Mouse (Mus musculus) fat pad, adult 2 months (tissue): ENCODE results near the gene Haghl.

Experiments
- DNase-seq: peaks from one replicate; pipeline ENCODE4 v3.0.0-alpha.2; 2011; ENCODE audit warnings: low read depth, low spot score; ENCODE audit errors: extremely low read depth

Haghl gene

DNA sequence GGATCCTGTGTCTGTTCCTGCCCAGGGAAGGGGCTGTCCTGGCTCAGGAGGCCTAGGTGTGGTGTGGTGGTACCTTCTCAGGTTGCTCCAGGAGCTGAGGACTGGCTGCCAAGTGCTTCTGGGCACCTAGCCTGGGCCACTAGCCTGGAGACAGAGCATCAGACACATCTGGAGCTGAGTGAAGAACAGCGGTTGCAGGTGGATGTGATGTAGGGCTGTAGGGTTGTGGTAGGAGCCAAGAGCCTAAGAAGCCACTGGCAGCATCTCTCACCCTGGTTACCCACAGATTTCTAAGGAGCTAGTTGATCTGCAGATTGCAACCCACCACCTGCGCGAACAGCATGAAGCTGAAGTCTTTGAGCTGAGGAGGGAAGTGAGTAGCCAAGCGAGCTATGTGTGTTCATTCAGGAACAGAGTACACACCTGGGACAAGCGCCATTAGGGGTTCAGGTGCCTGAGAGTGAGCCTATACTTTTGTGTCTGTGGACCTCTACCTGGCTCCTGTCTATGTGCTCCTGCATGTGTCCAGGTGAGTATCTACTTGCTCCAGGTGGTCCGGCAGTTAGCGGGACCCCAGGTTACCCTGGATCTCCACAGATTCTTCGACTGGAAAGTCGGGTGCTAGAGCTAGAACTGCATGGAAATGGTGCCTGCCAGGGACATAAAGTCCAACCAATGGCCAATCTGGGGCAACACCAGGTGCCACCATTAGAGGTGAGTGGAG is 1.5 kb upstream of the Haghl start:
- DNase-seq, result no peak

DNA sequence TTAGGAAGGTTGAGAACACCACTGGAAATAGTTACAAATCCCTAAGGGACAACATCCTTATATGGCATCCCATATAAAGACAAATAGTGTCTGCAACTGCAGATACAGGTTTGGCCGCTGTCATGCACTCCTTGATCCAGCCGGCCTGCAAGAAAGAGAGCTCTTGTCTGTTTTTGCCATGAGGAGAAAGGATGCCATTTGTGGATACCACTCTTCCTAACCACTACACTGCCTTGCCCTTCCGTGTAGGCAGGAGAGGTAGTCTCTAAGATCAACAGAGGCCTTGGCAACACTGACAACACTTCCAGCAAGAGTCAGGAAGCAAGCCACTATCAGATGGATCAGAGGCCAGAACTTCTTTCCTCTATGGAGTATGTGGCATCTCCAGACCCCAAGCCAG is 807 bp upstream of the Haghl start, which contains the start of gene Ccdc78:
Gene Ccdc78, plus strand, starts transcription at position 301 of the 400 bp plus-strand sequence.
- no peak for DNase-seq

DNA sequence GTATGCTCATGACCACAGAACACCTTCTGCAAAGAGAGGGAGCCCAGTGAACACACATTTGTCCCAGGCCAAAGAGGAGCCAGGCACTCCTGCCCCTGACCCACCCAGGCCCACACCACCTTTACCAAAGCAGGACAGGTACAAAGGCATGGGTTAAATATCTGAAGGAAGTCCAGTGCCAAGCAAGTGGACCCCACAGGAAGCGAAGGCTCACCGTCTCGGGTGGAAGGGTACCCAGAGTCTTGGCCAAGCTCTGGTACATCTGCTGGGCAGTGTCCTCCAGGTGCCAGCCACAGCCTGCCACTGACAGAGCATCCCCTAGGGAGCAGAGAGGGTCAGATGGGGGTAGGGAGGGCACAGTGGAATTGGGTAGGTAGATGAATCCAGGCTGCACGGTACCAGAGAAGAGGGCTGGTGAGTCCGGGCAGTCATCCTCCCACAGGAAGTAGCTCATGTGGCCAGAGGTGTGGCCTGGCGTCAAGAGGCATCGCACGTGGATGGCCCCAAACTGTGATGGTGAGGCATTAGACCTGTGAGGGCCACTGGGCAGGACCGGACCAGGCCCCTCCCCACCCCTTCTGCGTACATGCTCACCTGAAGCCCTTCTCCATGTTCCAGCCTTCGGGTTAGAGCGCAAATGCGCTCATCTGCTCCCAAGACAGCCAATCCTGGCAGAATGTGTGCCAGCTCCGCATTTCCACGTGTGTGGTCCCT is 1.5 kb downstream of the Haghl start:
- DNase-seq, result no peak

DNA sequence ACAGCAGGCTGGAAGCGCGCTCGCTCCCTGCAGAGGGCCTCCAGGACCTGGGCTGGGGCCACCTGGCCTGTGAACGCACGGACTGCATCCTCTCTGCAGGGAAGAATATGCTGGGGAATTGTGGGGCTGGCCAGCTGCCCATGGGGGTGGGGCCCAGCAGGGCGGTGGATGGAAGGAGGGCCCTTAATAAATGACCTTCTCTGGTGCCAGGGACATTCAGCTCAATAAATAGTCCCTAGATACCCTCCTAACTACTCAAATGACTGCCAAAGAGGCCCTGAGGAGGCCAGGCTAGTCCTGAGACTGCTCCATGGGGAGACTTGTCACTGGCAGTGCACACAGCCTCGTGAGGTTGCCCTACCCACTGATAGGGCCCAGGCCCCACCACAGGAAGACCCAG is 2.4 kb downstream of the Haghl start:
- no peak for DNase-seq

DNA sequence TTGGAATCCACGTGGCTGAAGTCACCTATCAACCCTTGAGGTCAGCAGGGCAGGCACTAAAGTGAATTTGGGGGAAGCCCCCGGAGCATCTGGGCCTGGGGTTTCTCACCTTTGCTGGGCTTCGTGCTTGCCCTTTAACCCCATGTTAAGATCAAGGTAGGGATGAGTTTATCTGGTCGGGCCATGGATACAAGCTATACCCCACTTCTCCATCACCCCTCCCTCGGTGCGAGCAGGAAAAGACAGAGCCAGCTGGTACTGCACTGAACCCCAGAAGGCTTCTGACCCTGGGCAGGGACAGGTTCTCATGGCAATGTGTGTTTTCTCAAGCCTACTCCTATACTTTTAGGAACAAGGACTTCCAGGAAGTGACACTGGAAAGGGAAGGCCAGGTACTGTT is 4.1 kb downstream of the Haghl start:
- no peak for DNase-seq

DNA sequence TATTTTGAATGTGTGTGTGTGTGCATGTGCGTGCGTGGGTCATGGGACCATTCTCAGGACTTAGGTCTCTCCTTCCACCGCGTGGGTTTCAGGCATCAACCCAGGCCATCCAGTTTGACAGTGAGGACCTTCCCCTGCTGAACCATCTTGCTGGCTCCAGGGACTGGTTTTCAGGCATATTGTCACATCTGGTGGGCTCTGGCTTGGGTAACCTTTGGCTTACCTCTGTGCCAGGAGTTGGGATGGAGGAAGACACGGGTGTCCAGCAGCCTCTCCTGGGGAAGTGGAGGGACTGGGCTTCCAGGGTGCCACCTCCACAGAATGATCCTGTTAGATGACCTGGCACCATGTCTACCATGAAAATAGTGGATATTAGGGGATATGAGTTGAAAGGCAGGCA is 7.5 kb downstream of the Haghl start:
- no peak for DNase-seq

DNA sequence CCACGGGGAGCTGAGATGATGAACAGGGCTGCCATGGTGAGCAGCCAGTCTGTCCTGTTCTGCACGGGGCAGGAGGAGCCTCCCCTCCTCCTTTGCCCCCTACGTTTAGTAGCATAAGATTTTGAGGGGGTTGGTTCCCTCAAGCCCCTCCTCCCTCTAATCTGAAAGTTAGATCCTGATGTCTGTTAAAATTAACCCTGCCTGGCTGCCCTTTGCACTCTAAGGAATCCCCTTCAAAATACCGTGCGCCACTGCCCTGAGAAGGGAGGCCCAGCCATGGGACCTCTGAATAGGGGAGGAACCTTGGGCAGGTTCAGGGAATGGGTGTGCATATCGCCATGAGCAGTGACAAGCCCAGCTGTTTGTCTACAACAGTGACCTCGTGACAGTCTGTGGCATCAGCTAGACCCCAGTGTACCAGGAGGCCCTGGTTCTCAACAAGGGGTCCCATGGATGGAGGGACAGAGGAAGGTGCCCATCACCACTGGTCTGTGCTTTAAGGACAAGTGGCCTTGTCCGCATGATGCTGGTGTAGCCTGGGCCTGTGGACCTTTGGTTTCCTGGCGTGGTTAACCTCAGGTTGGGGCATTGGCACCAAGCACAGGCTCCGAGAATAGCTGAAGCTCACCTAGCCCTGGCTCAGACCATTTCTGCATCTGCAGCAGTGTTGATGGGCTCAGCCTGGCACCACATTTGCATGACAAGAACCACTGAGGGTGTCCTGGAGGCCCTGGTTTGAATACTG is 10.0 kb downstream of the Haghl start:
- DNase-seq, result no peak

DNA sequence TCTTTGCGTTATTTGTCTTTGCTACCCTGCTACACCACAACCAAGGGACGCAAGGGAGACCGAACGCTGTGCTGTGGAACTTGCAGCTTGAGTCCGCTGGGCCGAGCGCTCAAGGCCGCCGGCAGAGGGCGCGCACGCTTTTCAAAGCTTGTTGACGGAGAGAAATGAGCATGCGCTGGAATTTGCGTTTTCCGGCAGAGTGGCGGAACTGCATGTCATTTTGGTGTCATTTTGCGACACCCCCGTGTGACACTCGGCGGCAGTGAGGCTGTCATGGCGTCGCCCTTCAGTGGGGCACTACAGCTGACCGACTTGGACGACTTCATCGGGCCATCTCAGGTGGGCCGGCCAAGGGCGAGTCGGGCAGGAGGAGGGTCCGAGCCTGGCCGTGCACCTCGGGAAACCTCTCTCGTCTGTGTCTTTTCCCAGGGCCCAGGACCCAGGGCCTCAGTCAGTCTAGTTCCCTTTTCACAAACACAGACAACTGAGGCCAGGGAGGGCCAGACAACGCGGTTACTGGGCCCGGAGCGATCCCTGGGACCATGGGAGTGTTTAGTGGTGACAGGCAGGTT is 11.8 kb downstream of the Haghl start, which contains the start of gene Narfl:
Gene Narfl, plus strand, starts transcription at position 228 of the 572 bp plus-strand sequence.
- peak; percentile 61 for DNase-seq

DNA sequence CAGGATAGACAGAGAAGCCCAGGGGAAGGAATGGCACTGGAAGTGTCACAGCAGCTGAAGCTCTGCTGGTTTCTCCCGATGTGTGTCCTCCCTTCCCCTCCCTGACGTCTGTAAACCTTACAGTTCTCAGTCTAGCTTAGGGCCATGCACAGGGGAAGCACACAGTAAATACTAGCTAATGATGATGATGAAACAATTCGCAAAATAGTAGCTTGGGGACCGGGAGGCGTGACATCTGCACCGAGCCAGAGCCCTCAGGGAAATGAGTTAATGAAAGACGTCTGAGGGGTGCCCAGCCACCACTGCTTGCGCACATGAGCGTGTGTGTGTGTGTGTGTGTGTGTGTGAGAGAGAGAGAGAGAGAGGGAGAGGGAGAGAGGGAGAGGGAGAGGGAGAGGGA is 16.1 kb downstream of the Haghl start:
- no peak for DNase-seq

DNA sequence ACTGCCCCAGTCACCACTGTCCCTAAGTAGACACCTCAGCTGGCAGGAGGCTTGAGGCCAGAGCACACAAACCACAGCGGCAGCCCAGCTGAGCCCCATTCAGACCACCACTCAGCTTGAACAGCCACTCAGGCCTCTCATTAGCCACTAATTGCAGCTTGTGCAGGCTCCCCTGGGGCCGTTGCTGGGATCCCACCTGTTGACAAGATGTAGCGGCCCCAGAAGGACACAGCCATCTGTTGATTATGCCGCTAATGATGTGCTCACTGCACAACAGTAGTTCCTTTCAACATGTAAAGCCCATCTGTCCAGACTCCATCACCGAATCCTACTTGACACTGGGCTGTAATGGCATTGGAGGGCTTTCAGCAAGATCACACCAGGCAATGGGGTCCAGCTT is 19.6 kb downstream of the Haghl start:
- DNase-seq, result no peak

DNA sequence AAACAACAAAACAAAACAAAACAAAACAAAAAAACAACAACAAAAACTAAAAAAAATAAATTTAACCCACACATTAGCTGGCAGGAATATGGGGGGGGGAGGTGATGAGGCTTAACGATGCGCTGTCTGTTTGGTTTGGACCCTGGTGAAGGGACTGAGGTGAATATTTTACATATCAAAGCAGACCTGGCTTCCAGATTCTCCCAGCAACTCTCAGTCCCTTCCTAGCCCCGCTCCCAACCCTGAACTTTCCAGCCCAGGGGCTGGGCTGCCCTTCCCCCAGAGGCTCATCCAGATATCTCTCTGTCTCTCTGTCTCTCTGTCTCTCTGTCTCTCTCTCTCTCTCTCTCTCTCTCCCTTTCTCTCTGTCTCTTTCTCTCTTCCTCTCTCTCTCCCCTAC is 22.9 kb downstream of the Haghl start:
- DNase-seq, result no peak

DNA sequence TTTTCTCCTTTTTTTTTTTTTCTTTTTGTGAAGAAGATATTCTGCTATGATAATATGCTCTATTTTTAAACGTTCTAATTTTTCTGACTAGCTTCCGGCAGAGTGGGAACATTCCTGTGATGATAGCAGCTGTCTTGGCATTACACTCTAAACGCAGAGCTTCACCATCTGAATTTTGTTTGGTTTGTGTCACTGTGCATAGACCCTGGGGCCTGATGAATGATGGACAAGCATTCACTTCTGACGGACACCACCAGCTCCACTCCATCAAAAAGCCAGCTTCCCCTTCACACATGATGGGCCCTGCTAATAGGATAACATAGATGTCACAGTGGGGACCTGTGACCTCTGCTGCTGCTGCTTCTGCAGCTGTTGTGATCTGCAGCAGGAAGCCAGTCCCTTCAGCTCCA is 23.9 kb downstream of the Haghl start:
- no peak for DNase-seq

DNA sequence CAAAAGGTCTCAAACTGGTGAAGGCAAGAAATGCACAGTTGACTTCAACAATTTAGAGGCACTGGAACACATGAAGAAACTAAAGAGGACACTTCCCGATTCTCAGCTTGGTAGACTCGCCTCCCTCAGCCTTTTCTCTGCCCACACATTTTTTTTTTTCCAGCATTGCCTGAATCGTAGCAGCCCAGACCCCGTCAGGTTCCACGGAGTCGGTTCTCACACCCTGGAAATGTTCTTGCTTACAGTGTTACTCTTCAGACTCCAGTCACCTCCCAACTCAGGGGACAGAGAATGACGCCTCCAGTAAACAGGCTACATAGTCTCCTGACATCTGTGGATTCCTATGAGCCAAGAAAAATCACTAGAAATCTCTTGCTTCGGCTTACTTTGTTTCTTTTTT is 25.3 kb downstream of the Haghl start:
- no peak for DNase-seq

DNA sequence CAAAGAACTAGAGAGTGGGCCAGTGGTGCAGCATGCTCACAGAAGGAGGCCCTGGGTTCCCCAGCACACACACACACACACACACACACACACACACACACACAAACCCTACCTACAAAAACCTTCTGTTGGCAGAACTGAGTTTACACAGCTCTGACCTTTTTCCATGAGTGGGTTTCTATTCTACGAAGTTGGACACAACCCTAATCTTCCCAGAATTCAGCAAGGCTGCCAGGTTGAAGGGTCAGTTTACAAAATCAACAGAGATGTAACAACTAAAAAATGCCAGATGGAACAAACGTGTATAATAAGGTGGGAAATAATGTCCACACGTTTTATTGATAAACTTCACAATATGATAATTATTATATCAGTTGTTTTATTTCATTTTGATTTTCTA is 27.8 kb downstream of the Haghl start:
- DNase-seq, result no peak

DNA sequence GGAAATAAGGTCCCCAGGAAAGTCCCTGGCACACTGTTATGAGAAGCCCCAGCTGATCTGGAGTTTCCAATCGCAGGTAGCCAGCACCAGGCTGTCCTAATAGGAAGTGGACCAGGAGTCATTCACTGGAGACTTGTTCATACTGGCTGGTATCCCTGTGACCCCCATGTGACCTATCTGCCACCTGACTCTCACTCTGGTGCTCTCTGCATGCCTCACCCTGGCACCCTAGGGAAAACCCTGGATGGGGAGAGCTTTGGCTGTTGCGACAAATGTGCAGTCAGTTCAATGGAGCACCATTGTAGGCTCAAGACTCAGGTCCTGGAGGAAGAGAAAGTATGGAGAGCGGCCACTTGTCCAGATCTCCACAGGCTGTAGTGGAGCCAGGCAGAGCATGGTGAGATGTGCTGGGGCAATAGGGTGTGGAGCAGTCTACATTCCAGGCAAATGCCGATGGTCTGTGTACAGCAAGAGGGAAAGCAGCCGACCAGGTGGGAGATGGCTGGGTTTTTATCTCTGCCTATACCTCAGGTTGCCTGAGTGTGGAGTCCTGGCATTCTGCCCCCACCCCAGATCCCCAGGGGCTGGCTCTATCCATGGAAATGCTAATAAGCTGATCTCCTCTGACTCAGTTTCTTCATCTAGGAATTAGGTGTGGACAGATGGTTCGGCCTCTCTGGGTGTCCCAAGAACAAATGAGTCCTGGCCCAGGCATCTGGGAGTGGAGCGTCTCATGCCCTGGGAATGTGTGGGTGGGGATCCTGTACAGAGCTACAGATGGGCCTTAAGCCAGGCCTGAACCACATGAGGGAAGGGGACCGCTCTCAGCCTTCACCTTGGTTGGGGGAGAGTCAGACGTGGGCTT is 28.9 kb downstream of the Haghl start:
- no peak for DNase-seq

DNA sequence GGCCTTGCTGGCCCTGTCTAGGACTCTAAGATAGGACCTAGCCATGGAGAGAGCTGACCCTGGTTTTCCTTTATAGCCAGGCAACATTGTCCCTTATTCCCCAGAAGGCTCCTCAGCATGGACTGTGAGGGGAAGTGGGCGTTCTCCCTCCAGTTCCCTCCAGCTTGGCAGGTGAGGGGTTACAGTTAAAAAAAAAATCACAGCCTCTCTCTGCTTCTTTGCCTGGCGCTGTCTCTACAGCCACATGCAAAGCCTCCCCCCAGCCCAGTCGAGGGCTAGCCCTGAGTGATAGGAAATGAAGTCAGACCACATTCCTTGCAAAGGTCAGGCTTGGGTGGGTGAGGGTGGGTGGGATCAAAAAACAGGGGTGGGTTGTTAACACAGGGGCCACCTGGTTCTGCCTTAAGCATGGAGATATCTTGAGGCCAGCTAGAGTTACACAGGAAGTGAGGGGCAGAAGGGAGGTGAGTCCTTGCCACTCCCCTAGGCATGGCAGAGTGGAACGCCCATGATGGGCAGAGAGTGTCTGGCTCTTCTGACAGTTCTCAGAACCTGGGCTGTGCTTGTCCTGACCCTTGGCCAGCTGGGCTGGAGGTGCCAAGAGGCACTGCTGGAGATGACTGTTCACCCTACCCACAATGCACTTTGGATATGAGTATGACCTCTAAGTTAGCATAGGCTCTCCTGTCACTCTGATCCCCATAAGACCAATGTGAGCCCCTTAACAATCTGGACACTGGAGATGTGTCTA is 29.7 kb downstream of the Haghl start:
- DNase-seq, result no peak

DNA sequence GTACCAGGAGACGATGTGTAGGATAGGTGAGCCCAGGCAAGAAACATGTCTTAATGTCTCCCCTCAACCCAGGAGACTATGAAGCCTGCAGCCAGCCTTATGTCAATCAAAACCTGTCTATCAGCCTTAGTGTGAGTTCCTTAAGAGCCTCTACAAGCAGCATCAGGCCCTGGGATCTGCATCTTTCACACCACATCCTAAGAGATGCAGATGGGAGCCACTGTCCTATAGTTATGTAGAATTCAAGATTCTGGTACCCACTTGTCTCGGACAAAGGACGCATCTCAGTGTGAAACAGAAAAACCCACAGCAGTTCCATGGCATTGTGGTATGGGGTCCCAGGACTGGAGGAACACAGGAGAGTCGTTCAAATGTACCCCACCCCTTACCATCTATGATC is 30.4 kb downstream of the Haghl start:
- DNase-seq, result no peak

DNA sequence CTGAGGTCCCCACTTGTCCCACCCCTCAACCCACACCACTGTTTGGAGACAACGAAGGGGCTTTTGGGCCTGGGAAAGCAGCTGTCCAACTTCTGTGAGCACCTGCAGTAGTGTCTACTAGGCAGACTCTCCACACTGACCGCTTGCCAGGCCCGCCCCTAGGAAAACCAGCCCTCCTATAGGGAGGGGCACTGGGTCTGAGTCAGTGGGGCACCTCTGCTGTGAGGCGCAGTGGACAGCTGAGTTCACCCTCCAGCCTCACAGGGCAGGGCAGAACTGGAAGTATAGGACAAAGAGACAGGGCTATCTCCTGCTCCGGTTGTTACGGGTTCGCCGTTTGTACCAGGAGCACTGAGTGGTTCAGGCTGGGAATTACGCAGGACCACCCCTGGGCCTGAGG is 31.2 kb downstream of the Haghl start, which contains the start of gene Msln:
Gene Msln, minus strand, starts transcription at position 138 of the 400 bp plus-strand sequence.
- no peak for DNase-seq

DNA sequence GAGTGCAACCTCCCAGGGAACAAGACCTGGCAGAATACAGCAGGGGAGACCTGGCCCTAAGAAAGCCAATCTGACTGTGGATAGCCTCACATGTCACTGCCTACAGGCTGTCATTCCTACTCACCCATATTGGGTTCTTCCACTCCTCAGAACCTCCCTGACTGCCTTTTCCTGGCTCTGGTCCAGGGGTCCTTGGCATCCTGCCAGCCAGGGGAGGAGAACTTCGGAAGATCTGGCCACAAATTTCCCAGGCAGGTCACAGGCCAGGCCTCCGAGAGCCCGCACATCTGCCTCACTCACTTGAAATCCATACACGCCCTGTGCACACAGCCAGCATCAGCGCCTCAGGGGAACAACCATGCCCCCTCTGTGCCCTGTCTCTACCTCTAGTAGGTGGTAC is 34.0 kb downstream of the Haghl start:
- no peak for DNase-seq

DNA sequence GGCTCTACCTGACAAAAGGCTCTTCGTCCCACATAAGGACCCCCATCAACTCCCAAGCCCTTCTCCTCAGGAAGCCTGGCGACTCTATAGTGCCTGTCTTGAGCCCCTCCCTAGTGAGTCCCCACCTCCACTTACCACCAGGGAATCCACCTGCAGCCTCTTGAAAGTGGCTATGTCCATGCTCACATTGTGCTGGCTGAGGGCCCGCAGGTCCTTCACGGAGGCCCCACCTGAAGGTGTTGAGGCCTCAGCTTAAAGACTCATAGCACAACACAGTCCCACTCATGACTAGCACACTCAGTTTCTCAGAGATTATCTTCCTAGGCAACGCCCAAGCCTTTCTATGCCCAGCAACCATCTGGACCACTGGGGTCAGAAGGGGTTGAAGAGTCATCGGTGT is 36.2 kb downstream of the Haghl start:
- no peak for DNase-seq
